Mouse (Mus musculus): ENCODE measurements around the gene Gnai3. TPM values are rescaled to one million over a fixed set of nuclear protein-coding genes. Genes with fewer than 3 reads are reported as not detected.

Gnai3 gene
- polyA plus RNA-seq, 1 experiment from 2014 or later = 172 TPM

- ATAC-seq (ENCODE audit: insufficient read depth) = no peak
- no peak overlapping the region for H3K4me2 ChIP-seq
- peak; percentile 41 for DNase-seq
- TF ChIP-seq CTCF (IDR thresholded peaks at IDR 0.05; ENCODE audit: low read depth) = no peak
- no peaks in the 10 kb centered on the region for H3K9me3 ChIP-seq (ENCODE audit: low read depth, low read length)
- no peaks in the 10 kb centered on the region for H3K27me3 ChIP-seq (ENCODE audit: insufficient read depth, low read length)
- no peak overlapping the region for H3K27ac ChIP-seq (ENCODE audit: low read depth)
- H3K9ac ChIP-seq = no peak overlapping the region
- H3K36me3 ChIP-seq (ENCODE audit: insufficient read depth) = no peaks in the 10 kb centered on the region
- H3K4me1 ChIP-seq (ENCODE audit: insufficient read depth) = no peaks in the 10 kb centered on the region; the same call in 1 of the 2 replicates
- WGBS = 43% methylated on average over 14 of the region's 14 CpGs
- no peak overlapping the region for H3K4me3 ChIP-seq (ENCODE audit: low read depth, low read length)
These were observed 29.0 kb upstream of the Gnai3 start for GRCm38 (mm10) chr3:108174672-108175531.

GRCm38 (mm10) chr3:108169199-108169598 is 23.3 kb upstream of the Gnai3 start:
- DNase-seq (no peak), ATAC-seq (ENCODE audit: insufficient read depth) (no peak)
- no peak for TF ChIP-seq CTCF (IDR thresholded peaks at IDR 0.05; ENCODE audit: low read depth)
- H3K36me3 ChIP-seq (ENCODE audit: insufficient read depth) = no peaks in the 10 kb centered on the region
- H3K9ac ChIP-seq = no peak overlapping the region
- no peak overlapping the region for H3K4me3 ChIP-seq (ENCODE audit: low read depth, low read length)
- H3K9me3 ChIP-seq (ENCODE audit: low read depth, low read length) = no peaks in the 10 kb centered on the region
- peaks cover 4% of the 10 kb centered on the region; the same call in 1 of the 2 replicates for H3K4me1 ChIP-seq (ENCODE audit: insufficient read depth)
- H3K27ac ChIP-seq (ENCODE audit: low read depth) = no peak overlapping the region
- H3K4me2 ChIP-seq = no peak overlapping the region
- 44% methylated on average over 3 of the region's 3 CpGs for WGBS
- H3K27me3 ChIP-seq (ENCODE audit: insufficient read depth, low read length) = no peaks in the 10 kb centered on the region

DNA sequence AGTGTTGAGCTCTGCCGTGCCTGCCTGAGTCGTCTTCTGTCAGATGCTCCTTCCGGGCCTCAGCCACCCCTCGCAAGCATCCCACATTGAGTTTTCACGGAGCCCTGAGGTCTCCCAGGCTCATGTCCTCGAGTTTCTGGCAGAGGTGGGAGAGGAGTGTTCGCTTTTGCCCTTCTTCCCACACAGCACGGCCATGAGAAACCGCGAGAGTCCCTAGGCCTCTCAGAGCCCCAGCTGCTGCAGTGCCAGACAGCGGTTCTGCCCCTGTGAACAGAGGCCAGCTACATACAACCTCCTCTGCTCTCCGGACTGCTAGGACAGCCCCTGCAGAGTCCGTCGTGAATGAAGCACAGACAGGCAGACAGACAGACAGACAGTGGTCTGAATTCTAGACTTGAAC is 21.6 kb upstream of the Gnai3 start:
- Histone ChIP-seq H3K27me3 (ENCODE audit: insufficient read depth, low read length) (no peaks in the 10 kb centered on the region), H3K27ac (ENCODE audit: low read depth) (no peak overlapping the region), H3K4me3 (ENCODE audit: low read depth, low read length) (no peak overlapping the region), H3K9me3 (ENCODE audit: low read depth, low read length) (no peaks in the 10 kb centered on the region), H3K36me3 (ENCODE audit: insufficient read depth) (no peaks in the 10 kb centered on the region), H3K9ac (no peak overlapping the region), H3K4me1 (ENCODE audit: insufficient read depth) (peaks cover 4% of the 10 kb centered on the region; the same call in 1 of the 2 replicates), H3K4me2 (no peak overlapping the region)
- 40% methylated on average over 14 of the region's 14 CpGs for WGBS
- DNase-seq (no peak), ATAC-seq (ENCODE audit: insufficient read depth) (no peak)
- TF ChIP-seq CTCF (IDR thresholded peaks at IDR 0.05; ENCODE audit: low read depth) = no peak

DNA sequence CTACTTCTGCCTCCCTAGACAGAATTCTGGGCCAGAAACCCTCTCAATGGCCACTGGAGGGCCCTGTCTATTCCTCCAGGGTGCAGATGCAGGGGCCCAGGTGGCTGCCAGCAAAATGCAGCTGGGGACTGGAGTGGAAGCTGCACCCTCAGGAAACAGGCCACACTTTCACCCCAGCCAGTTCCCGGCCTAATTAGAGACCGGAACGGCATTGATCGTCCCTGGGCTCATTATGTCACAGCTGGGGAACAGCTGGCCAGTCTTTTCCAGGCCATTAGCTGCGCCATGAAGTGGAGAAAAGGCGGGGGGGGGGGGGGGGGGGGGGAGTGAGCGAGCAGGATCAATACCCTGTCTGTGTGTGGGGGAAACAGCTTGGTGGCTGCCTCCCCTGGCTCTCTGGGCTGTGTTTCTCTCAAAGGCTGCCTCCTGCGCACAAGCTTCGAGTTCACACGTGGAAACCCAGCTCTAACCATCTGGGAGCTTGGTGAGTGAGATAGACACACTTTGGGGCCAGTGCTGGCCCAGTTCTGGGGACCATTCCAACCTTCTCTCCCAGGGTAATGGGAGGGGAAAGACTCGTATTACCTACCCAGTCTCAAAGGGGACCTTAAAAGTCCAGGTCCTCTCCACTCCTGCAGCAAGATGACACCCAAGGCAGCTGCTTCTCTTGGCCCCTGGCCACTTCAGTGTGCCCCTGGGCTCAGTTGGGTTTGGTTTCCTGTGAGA is 20.7 kb upstream of the Gnai3 start:
- peak; percentile 56 for ATAC-seq (ENCODE audit: insufficient read depth)
- H3K4me1 ChIP-seq (ENCODE audit: insufficient read depth) = peaks cover 4% of the 10 kb centered on the region; the same call in 1 of the 2 replicates
- peak; percentile 72 for DNase-seq
- H3K4me3 ChIP-seq (ENCODE audit: low read depth, low read length) = no peak overlapping the region
- TF ChIP-seq CTCF (IDR thresholded peaks at IDR 0.05; ENCODE audit: low read depth) = peak; percentile 49
- 0 out of 2 replicates have a peak overlapping the region, but pooled peaks have one; percentile 22 for H3K4me2 ChIP-seq
- no peak overlapping the region for H3K27ac ChIP-seq (ENCODE audit: low read depth)
- H3K9ac ChIP-seq = no peak overlapping the region
- no peaks in the 10 kb centered on the region for H3K36me3 ChIP-seq (ENCODE audit: insufficient read depth)
- WGBS = 18% methylated on average over 10 of the region's 11 CpGs
- no peaks in the 10 kb centered on the region for H3K27me3 ChIP-seq (ENCODE audit: insufficient read depth, low read length)
- no peaks in the 10 kb centered on the region for H3K9me3 ChIP-seq (ENCODE audit: low read depth, low read length)

DNA sequence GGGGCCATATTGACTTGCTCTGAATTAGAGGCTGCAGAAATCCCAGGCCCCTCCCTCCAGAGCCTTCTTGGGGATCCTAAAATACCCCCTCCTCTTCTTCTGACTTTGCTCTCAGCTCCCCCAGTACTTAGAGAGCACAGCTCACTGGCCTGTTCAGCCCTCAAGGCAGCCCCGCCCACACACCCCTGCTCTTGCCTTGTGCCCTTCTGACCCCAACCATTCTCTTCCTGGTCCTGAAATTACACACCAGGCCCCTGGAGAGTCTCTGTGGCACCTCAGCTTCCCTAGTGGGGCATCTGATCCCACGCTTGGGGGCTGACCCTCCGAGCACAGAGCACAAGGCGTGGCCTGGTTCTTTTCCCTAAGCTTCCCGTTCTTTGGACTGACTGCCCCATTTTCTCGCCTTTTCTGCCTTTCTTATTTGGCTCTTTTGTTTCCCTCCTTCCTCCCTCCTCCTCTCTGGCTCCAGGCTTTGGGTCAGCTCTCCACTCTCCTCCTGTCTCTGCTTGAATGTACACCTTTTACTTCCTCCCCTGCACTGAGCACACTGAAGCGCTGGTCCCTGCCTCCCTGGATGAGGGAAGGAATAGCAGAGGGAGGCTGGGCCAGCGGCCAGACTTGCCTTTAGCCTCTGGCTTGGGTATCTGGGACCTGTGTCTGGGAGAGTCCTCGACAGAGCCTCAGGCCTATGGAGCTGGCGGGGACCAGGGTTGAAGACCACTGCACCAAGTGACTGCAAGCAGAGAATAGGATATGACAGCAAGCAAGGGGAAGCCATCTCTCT is 19.8 kb upstream of the Gnai3 start:
- TF ChIP-seq CTCF (IDR thresholded peaks at IDR 0.05; ENCODE audit: low read depth) = no peak
- ATAC-seq (ENCODE audit: insufficient read depth) (peak; percentile 22; the same call in 1 of the 2 replicates), DNase-seq (no peak)
- Histone ChIP-seq H3K4me2 (no peak overlapping the region), H3K36me3 (ENCODE audit: insufficient read depth) (no peaks in the 10 kb centered on the region), H3K27me3 (ENCODE audit: insufficient read depth, low read length) (no peaks in the 10 kb centered on the region), H3K4me3 (ENCODE audit: low read depth, low read length) (no peak overlapping the region), H3K27ac (ENCODE audit: low read depth) (no peak overlapping the region), H3K4me1 (ENCODE audit: insufficient read depth) (peaks cover 4% of the 10 kb centered on the region; the same call in 1 of the 2 replicates), H3K9me3 (ENCODE audit: low read depth, low read length) (no peaks in the 10 kb centered on the region), H3K9ac (no peak overlapping the region)
- 46% methylated on average over 10 of the region's 10 CpGs for WGBS

- ATAC-seq (ENCODE audit: insufficient read depth) (peak; percentile 50), DNase-seq (peak; percentile 94)
- Histone ChIP-seq H3K4me3 (ENCODE audit: low read depth, low read length) (no peak overlapping the region), H3K4me1 (ENCODE audit: insufficient read depth) (peaks cover 4% of the 10 kb centered on the region; the same call in 1 of the 2 replicates), H3K9me3 (ENCODE audit: low read depth, low read length) (no peaks in the 10 kb centered on the region), H3K27ac (ENCODE audit: low read depth) (no peak overlapping the region), H3K27me3 (ENCODE audit: insufficient read depth, low read length) (no peaks in the 10 kb centered on the region), H3K9ac (no peak overlapping the region), H3K4me2 (peak overlapping the region; percentile 28), H3K36me3 (ENCODE audit: insufficient read depth) (no peaks in the 10 kb centered on the region)
- peak; percentile 98 for TF ChIP-seq CTCF (IDR thresholded peaks at IDR 0.05; ENCODE audit: low read depth)
- 20% methylated on average over 9 of the region's 9 CpGs for WGBS
These were observed 18.9 kb upstream of the Gnai3 start for GRCm38 (mm10) chr3:108164807-108165206.

Measured in lung, embryonic 14.5 days (tissue).